Mouse (Mus musculus) stomach, embryonic 14.5 days (tissue): ENCODE results near the gene Fam189a2. TPM values are rescaled to one million over a fixed set of nuclear protein-coding genes. Genes with fewer than 3 reads are reported as not detected.

ENCODE experiments used
- ATAC-seq: fragments of 200-750 bp; cut with Nextera tagmentation; 2 replicates; pipeline ENCODE4 v1.8.0; 2017; ENCODE audit warnings: low read depth, moderate TSS enrichment; ENCODE audit not compliant: insufficient number of reproducible peaks, insufficient read depth, low FRiP score
- H3K27ac ChIP-seq: fragments of 300-500 bp; sonication (generic); 2 replicates; pipeline ENCODE4 v1.5.1; 2014; ENCODE audit warnings: mild to moderate bottlenecking, low read length, moderate library complexity, mixed read lengths
- H3K27me3 ChIP-seq: fragments of 300-500 bp; sonication (generic); 2 replicates; pipeline ENCODE4 v1.6.1; 2014; ENCODE audit warnings: low read length, control low read depth, mixed read lengths; ENCODE audit not compliant: control insufficient read depth, insufficient read depth
- H3K36me3 ChIP-seq: fragments of 300-500 bp; sonication (generic); 2 replicates; pipeline ENCODE4 v1.6.1; 2014; ENCODE audit warnings: mild to moderate bottlenecking, control low read depth, low read length, moderate library complexity, mixed read lengths; ENCODE audit not compliant: control insufficient read depth, insufficient read depth
- H3K4me1 ChIP-seq: fragments of 300-500 bp; sonication (generic); 2 replicates; pipeline ENCODE4 v1.6.1; 2014; ENCODE audit warnings: low read length, control low read depth, mixed read lengths; ENCODE audit not compliant: control insufficient read depth, insufficient read depth
- H3K4me2 ChIP-seq: fragments of 300-500 bp; sonication (generic); replicated peaks from 2 replicates; pipeline ENCODE4 v1.6.1; 2014; ENCODE audit warnings: low read depth, low read length, control low read depth
- H3K4me3 ChIP-seq: fragments of 300-500 bp; sonication (generic); 2 replicates; pipeline ENCODE4 v1.5.1; 2014; ENCODE audit warnings: low read depth, low read length, control low read depth
- H3K9ac ChIP-seq: fragments of 300-500 bp; sonication (generic); replicated peaks from 2 replicates; pipeline ENCODE4 v1.6.1; 2014; ENCODE audit warnings: low read depth, mild to moderate bottlenecking, control low read depth, low read length, moderate library complexity, mixed read lengths
- H3K9me3 ChIP-seq: fragments of 300-500 bp; sonication (generic); 2 replicates; pipeline ENCODE4 v1.6.1; 2016; ENCODE audit warnings: low read depth, low read length, control low read depth; ENCODE audit not compliant: control insufficient read depth
- WGBS: fragments of 180-500 bp; shearing (Covaris S2); extraction: QIAGEN DNeasy Blood & Tissue Kit; methylation state at CpG from one replicate; pipeline ENCODE4 v1.1.7; 2014; 5-methylcytosine and 5-hydroxymethylcytosine counted together
- polyA plus RNA-seq: library from polyadenylated mRNA; unstranded; fragments of >200 nt; fragmentation: Nextera tagmentation; extraction: Ambion mirVana; gene quantifications from 2 replicates; pipeline ENCODE4 v1.2.1, GENCODE M21; 2014

Fam189a2 gene
- polyA plus RNA-seq, 1 experiment from 2014 or later: 0.62 TPM

- H3K9ac ChIP-seq: no peak overlapping the region
- no peaks in the 10 kb centered on the region for H3K36me3 ChIP-seq
- no peak overlapping the region for H3K27ac ChIP-seq
- no peaks in the 10 kb centered on the region for H3K9me3 ChIP-seq
- no peaks in the 10 kb centered on the region for H3K4me1 ChIP-seq
- no peak for ATAC-seq
- no peak overlapping the region for H3K4me3 ChIP-seq
- WGBS: 86% methylated on average over 7 of the region's 7 CpGs
- no peaks in the 10 kb centered on the region for H3K27me3 ChIP-seq
- H3K4me2 ChIP-seq: no peak overlapping the region
These were observed 7.5 kb downstream of the Fam189a2 start for GRCm38 (mm10) chr19:24023351-24023750.

- Histone ChIP-seq H3K27me3 (no peaks in the 10 kb centered on the region), H3K27ac (no peak overlapping the region), H3K4me1 (no peaks in the 10 kb centered on the region; the same call in 1 of the 2 replicates), H3K9ac (no peak overlapping the region), H3K36me3 (no peaks in the 10 kb centered on the region), H3K4me2 (no peak overlapping the region), H3K9me3 (no peaks in the 10 kb centered on the region), H3K4me3 (no peak overlapping the region)
- no peak for ATAC-seq
- WGBS: 62% methylated on average over 3 of the region's 3 CpGs
These were observed 8.0 kb downstream of the Fam189a2 start for GRCm38 (mm10) chr19:24022771-24023170.

GRCm38 (mm10) chr19:24022301-24022700, 8.5 kb downstream of the Fam189a2 start:
- Histone ChIP-seq H3K4me1 (peaks cover 4% of the 10 kb centered on the region), H3K27me3 (no peaks in the 10 kb centered on the region), H3K4me2 (no peak overlapping the region), H3K9ac (no peak overlapping the region), H3K27ac (no peak overlapping the region), H3K36me3 (no peaks in the 10 kb centered on the region), H3K9me3 (no peaks in the 10 kb centered on the region), H3K4me3 (no peak overlapping the region)
- no peak for ATAC-seq
- 87% methylated on average over 6 of the region's 6 CpGs for WGBS

- 89% methylated on average over 3 of the region's 3 CpGs for WGBS
- Histone ChIP-seq H3K36me3 (no peaks in the 10 kb centered on the region), H3K27me3 (no peaks in the 10 kb centered on the region), H3K27ac (no peak overlapping the region), H3K4me1 (peaks cover 7% of the 10 kb centered on the region), H3K4me3 (no peak overlapping the region), H3K4me2 (no peak overlapping the region), H3K9me3 (no peaks in the 10 kb centered on the region), H3K9ac (no peak overlapping the region)
- no peak for ATAC-seq
These were observed 10.1 kb downstream of the Fam189a2 start for GRCm38 (mm10) chr19:24020736-24021135.

GRCm38 (mm10) chr19:24019609-24020008, 11.2 kb downstream of the Fam189a2 start:
- no peak overlapping the region for H3K27ac ChIP-seq
- no peak overlapping the region for H3K9ac ChIP-seq
- WGBS: 83% methylated on average over 9 of the region's 9 CpGs
- ATAC-seq: no peak
- H3K9me3 ChIP-seq: no peaks in the 10 kb centered on the region
- no peak overlapping the region for H3K4me3 ChIP-seq
- H3K27me3 ChIP-seq: no peaks in the 10 kb centered on the region
- peaks cover 7% of the 10 kb centered on the region for H3K4me1 ChIP-seq
- no peaks in the 10 kb centered on the region for H3K36me3 ChIP-seq
- H3K4me2 ChIP-seq: no peak overlapping the region

- WGBS: 83% methylated on average over 3 of the region's 3 CpGs
- Histone ChIP-seq H3K9ac (no peak overlapping the region), H3K27me3 (no peaks in the 10 kb centered on the region), H3K4me3 (no peak overlapping the region), H3K9me3 (no peaks in the 10 kb centered on the region), H3K27ac (no peak overlapping the region), H3K36me3 (no peaks in the 10 kb centered on the region), H3K4me2 (no peak overlapping the region), H3K4me1 (peaks cover 7% of the 10 kb centered on the region)
- ATAC-seq: no peak
These were observed 12.4 kb downstream of the Fam189a2 start for GRCm38 (mm10) chr19:24018396-24018795.

- peaks cover 7% of the 10 kb centered on the region for H3K4me1 ChIP-seq
- H3K9me3 ChIP-seq: no peaks in the 10 kb centered on the region
- no peak overlapping the region for H3K27ac ChIP-seq
- H3K27me3 ChIP-seq: no peaks in the 10 kb centered on the region
- 49% methylated on average over 3 of the region's 3 CpGs for WGBS
- H3K36me3 ChIP-seq: no peaks in the 10 kb centered on the region
- no peak overlapping the region for H3K4me3 ChIP-seq
- no peak overlapping the region for H3K4me2 ChIP-seq
- ATAC-seq: no peak
- H3K9ac ChIP-seq: no peak overlapping the region
These were observed 12.9 kb downstream of the Fam189a2 start for GRCm38 (mm10) chr19:24017892-24018291.

- no peak for ATAC-seq
- Histone ChIP-seq H3K4me2 (no peak overlapping the region), H3K4me1 (peaks cover 7% of the 10 kb centered on the region), H3K27me3 (no peaks in the 10 kb centered on the region), H3K4me3 (no peak overlapping the region), H3K27ac (no peak overlapping the region; the same call in 1 of the 2 replicates), H3K9me3 (no peaks in the 10 kb centered on the region), H3K36me3 (no peaks in the 10 kb centered on the region), H3K9ac (no peak overlapping the region)
- 19% methylated on average over 1 of the region's 1 CpGs for WGBS
These were observed 13.4 kb downstream of the Fam189a2 start for GRCm38 (mm10) chr19:24017427-24017826.

- no peaks in the 10 kb centered on the region for H3K27me3 ChIP-seq
- no peak overlapping the region for H3K4me2 ChIP-seq
- ATAC-seq: 0 out of 2 replicates have a peak, but pooled peaks have one; percentile 23
- H3K27ac ChIP-seq: no peak overlapping the region; the same call in 1 of the 2 replicates
- WGBS: 52% methylated on average over 3 of the region's 3 CpGs
- no peak overlapping the region for H3K4me3 ChIP-seq
- H3K9me3 ChIP-seq: no peaks in the 10 kb centered on the region
- H3K4me1 ChIP-seq: peaks cover 7% of the 10 kb centered on the region
- no peaks in the 10 kb centered on the region for H3K36me3 ChIP-seq
- H3K9ac ChIP-seq: no peak overlapping the region
These were observed 14.0 kb downstream of the Fam189a2 start for GRCm38 (mm10) chr19:24016706-24017386.
